Mouse (Mus musculus) ES-Bruce4 (cell line): ENCODE results near the gene Eif2ak4. TPM values are rescaled to one million over a fixed set of nuclear protein-coding genes. Genes with fewer than 3 reads are reported as not detected.

Experiments
- H3K27ac ChIP-seq: 2 replicates; pipeline ENCODE4 v1.5.1; 2012; ENCODE audit warnings: low read length, inconsistent platforms; ENCODE audit not compliant: insufficient read depth
- H3K27me3 ChIP-seq: 2 replicates; pipeline ENCODE4 v1.6.1; 2012; ENCODE audit warnings: mild to moderate bottlenecking, low read length, inconsistent platforms; ENCODE audit not compliant: control insufficient read depth, poor library complexity, insufficient read depth, severe bottlenecking
- H3K36me3 ChIP-seq: 2 replicates; pipeline ENCODE4 v1.6.1; 2012; ENCODE audit warnings: inconsistent platforms, mild to moderate bottlenecking, low read length, moderate library complexity; ENCODE audit not compliant: control insufficient read depth, poor library complexity, insufficient read depth, severe bottlenecking
- H3K4me1 ChIP-seq: one replicate; pipeline ENCODE4 v1.8.1; 2011; ENCODE audit warnings: low read length; ENCODE audit not compliant: control insufficient read depth, insufficient read depth
- H3K4me3 ChIP-seq: 2 replicates; pipeline ENCODE4 v1.5.1; 2011; ENCODE audit warnings: low read depth, mild to moderate bottlenecking, low read length
- H3K9ac ChIP-seq: 2 replicates; pipeline ENCODE4 v1.6.1; 2012; ENCODE audit warnings: low read depth, mild to moderate bottlenecking, inconsistent platforms; ENCODE audit not compliant: poor library complexity, severe bottlenecking
- H3K9me3 ChIP-seq: replicated peaks from 2 replicates; pipeline ENCODE4 v1.6.1; 2012; ENCODE audit warnings: mild to moderate bottlenecking, low read length, inconsistent platforms; ENCODE audit not compliant: control insufficient read depth, poor library complexity, insufficient read depth, severe bottlenecking
- CTCF ChIP-seq: IDR thresholded peaks from one replicate; pipeline ENCODE4 v1.8.1; 2011; ENCODE audit warnings: low read depth, low read length
- EP300 ChIP-seq: IDR thresholded peaks from 2 replicates; pipeline ENCODE4 v1.6.1; 2011; ENCODE audit warnings: low read depth, low read length; ENCODE audit not compliant: insufficient read depth
- POLR2A ChIP-seq: IDR thresholded peaks from one replicate; pipeline ENCODE4 v1.8.1; 2011; ENCODE audit warnings: low read length; ENCODE audit not compliant: insufficient read depth
- polyA plus RNA-seq: library from polyadenylated mRNA; stranded (reverse); fragments of >200 nt; gene quantifications from 2 replicates; pipeline ENCODE4 v1.2.4, GENCODE M21; 2011; ENCODE audit warnings: low read depth; ENCODE audit not compliant: missing spikeins, insufficient read depth, insufficient read length

Gene Eif2ak4
- polyA plus RNA-seq, 1 experiment = 20.7 TPM

DNA sequence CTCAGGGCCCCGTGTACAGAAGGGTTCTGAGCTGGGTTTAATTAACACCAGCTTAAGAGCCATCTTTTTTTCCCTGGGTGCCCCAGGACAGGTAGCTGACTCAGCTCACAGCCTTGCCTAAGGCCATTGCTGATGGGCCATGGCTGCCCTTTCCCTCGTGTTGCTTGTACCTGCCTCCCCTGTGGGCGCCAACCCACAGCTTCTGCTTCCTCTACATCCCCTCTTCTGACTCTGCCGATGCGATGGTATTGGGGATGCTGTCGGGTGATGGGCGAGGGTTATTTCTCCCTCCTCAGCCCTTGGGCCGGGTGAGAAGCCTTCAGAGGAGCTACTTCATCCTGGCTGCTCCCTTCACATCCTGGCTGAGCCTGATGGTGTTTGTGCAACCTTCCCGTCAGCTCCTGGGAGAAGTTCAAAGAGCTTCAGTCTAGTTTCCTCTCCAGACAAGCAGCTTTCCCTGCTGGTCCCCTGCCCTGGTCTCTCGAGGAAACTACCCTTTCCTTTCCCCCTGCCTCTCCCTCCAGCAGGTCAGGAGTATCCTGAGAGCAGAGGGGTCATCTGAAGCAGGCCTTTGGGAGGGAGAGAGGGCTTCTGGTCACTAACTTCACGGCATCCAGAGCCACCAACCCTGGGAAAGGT lies 123.5 kb downstream of the Eif2ak4 start:
- no peak overlapping the region for H3K9ac ChIP-seq
- no peaks in the 10 kb centered on the region for H3K36me3 ChIP-seq
- no peaks in the 10 kb centered on the region for H3K9me3 ChIP-seq
- H3K4me1 ChIP-seq = no peaks in the 10 kb centered on the region
- H3K4me3 ChIP-seq = no peak overlapping the region
- no peak for TF ChIP-seq CTCF
- TF ChIP-seq EP300 = no peak
- TF ChIP-seq POLR2A = no peak
- no peak overlapping the region for H3K27ac ChIP-seq
- H3K27me3 ChIP-seq = no peaks in the 10 kb centered on the region

DNA sequence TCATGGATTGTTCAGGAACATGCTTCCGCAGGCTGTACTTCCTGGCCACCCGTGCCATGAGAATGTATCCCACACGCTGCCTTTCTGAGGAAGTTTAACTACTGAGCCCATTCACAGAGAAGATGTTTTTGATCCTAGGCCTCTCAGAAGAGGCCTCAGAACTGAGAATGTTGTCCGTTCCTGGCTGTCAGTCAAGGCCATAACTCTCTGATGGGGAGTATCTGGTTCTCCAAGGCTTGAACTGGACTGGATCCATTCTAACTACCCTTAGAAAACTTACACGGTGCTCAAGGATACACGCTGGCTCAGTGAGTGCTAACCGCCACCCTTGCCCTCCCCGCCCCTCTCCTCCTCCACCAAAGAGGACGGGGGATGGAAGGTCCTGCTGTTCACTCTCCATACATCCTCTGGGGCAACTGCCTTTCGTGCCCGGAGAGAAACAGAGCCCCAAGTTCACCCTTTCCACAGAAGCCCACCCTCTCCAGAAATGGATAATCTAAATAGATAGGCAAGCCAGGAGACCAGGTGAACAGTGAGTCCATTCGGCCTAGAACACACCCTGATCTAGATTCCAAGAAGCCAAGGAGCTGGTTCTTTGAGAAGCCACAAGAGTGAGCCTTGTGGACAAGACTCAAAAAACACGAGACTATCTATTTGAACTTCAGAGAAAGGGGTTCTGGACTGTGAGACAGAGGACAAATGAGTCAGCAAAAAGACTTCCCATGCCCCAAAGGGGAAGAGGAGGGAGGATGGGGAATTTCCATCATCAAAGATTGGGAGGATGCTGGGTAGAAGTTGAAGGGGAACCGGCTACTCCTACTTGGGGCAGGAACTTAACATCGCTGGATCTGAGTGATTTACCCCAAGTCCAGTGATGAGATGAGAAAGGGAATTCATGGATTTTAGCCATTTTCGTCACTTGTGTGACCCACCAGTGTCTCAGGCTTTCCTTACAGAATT lies 124.3 kb downstream of the Eif2ak4 start:
- Histone ChIP-seq H3K9me3 (no peaks in the 10 kb centered on the region), H3K4me1 (no peaks in the 10 kb centered on the region), H3K36me3 (no peaks in the 10 kb centered on the region), H3K9ac (no peak overlapping the region), H3K27ac (no peak overlapping the region), H3K4me3 (no peak overlapping the region), H3K27me3 (no peaks in the 10 kb centered on the region)
- TF ChIP-seq EP300 = no peak
- TF ChIP-seq CTCF = no peak
- TF ChIP-seq POLR2A = no peak

DNA sequence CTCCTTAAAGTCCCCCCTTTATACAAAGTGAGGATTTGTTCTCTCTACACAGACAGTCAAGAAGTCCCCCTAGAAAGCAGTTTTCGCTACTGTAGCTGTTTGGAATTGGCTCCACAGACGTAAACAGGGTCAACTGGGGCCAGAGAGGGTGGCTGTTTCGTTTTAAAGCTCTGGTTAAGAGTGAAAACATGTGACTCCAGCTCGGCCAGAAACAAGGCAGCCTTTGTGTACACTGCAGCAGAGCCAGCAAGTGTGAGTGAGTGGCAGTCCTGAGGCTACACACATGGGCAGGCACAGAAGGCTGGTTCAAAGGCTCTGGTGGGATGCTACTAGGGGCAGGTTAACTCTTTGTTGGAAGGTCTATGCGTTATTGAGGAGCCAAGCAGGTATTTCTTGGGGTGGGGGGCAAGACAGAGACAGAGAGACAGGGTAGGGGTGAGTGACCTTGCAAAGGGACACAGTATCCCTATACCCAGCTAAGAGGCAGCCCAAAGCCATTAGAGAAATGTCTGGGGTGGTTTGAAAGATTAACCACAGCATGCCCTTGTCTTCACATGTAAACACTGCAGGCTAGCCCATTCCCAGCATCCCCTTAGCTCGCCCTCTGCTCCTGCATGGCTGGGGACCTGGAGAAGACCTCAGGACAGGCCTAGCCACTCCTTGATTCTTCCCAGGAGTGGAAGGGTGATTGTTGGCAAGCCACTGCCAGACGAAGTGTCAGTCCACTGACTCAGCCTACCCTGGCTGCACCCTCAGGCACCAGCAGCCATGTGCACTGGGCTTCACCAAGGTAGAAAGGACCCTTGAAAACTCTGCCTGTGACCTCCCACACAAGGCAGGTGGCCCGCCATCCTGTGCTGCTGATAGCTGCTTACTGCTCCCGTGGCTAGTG lies 131.9 kb downstream of the Eif2ak4 start:
- no peak for TF ChIP-seq EP300
- no peak for TF ChIP-seq POLR2A
- no peak for TF ChIP-seq CTCF
- no peaks in the 10 kb centered on the region for H3K9me3 ChIP-seq
- H3K4me1 ChIP-seq = no peaks in the 10 kb centered on the region
- H3K27ac ChIP-seq = no peak overlapping the region
- H3K9ac ChIP-seq = no peak overlapping the region
- H3K36me3 ChIP-seq = no peaks in the 10 kb centered on the region
- no peaks in the 10 kb centered on the region for H3K27me3 ChIP-seq
- no peak overlapping the region for H3K4me3 ChIP-seq

DNA sequence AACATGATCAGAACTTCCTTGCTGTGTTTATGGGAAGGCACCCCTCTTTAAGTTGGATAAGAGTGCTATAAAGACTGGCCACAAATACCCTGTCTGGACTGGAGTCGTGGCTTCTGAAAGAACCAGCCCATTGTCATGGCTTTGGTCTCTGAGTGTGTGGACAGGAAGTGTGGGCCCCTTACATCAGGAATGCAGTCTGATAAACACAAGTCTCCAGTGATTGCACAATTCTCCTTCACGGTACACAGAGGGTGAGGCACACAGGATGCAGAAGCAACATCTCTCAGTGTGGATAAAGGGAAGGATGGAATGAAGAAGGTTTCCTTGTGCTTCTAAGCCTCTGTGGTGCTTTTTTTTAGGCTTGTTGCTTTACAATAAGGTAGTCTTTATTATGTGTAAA lies 133.8 kb downstream of the Eif2ak4 start:
- Histone ChIP-seq H3K27me3 (no peaks in the 10 kb centered on the region), H3K9me3 (no peaks in the 10 kb centered on the region), H3K4me3 (no peak overlapping the region), H3K9ac (no peak overlapping the region), H3K36me3 (no peaks in the 10 kb centered on the region), H3K27ac (no peak overlapping the region), H3K4me1 (no peaks in the 10 kb centered on the region)
- TF ChIP-seq EP300 (no peak), POLR2A (no peak), CTCF (no peak)

DNA sequence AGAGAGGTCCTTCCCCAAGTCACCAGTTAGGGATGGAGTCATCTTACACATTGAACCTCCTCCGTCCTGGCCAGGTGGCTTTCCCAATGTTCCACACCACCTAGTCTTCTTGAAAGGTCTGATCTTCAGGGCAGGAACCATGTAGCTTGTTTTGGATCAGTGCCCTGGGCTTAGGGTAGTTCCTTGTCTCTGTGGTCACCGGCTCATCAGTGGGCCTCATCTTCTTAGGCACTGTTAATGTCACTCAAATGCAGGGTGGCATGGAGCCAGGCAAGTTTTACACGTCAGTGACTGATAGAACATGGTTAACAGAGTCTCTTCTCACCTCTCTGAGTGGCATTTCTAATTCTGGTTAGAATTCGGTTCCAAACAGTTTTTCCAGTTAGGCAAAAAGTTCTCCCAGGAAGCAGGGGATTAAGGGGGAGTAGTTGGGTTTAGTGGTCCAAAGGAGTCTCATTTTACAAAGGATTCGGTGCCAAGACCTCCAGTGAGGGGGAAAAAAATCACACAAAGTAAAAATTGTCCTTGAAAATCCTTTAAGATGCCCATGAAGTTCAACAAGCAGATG lies 134.8 kb downstream of the Eif2ak4 start:
- H3K4me3 ChIP-seq = no peak overlapping the region
- no peak overlapping the region for H3K27ac ChIP-seq
- no peak overlapping the region for H3K9ac ChIP-seq
- H3K36me3 ChIP-seq = no peaks in the 10 kb centered on the region
- no peak for TF ChIP-seq EP300
- no peak for TF ChIP-seq CTCF
- H3K9me3 ChIP-seq = no peaks in the 10 kb centered on the region
- no peaks in the 10 kb centered on the region for H3K4me1 ChIP-seq
- no peaks in the 10 kb centered on the region for H3K27me3 ChIP-seq
